Mouse (Mus musculus): ENCODE data around the gene Pla2g6. TPM values are rescaled to one million over a fixed set of nuclear protein-coding genes. Genes with fewer than 3 reads are reported as not detected.
A peak's percentile ranks its signal among the peaks of the same experiment; 100 is the strongest.

The Pla2g6 gene
- polyA plus RNA-seq, 1 experiment from 2014 or later: 35.4 TPM

GRCm38 (mm10) chr15:79282434-79282833 lies 45.8 kb downstream of the Pla2g6 start:
- no peaks in the 10 kb centered on the region for H3K4me1 ChIP-seq
- H3K27ac ChIP-seq (replicated peaks): no peak overlapping the region
- WGBS: 86% methylated on average over 5 of the region's 5 CpGs
- H3K36me3 ChIP-seq: peaks cover 7% of the 10 kb centered on the region; the same call in 1 of the 2 replicates
- no peak overlapping the region for H3K4me3 ChIP-seq
- ATAC-seq (ENCODE audit: low FRiP score, low read depth): no peak
- no peaks in the 10 kb centered on the region for H3K9me3 ChIP-seq
- H3K4me2 ChIP-seq (replicated peaks): no peak overlapping the region
- H3K9ac ChIP-seq (replicated peaks): no peak overlapping the region
- no peaks in the 10 kb centered on the region for H3K27me3 ChIP-seq

DNA sequence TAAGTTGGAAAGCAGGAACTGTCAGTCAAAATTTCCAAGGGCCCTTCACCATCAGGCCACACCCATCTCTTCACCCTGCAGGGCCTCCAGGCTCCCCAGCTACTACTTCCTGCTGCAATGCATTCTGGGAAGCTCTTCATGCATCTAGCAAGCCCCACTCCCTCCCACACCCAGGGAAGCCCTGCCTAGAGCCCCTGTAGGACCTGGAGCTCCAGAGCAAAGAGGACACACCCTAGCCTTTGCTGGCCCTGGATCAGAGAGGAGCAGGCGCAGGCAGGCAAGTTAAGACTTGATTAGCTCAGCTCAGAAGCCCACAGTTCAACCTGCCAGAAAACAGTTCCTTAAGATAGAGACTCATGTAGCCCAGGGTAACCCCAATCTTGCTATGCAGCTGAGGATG lies 46.8 kb downstream of the Pla2g6 start:
- Histone ChIP-seq H3K27ac (replicated peaks) (no peak overlapping the region), H3K27me3 (no peaks in the 10 kb centered on the region), H3K4me2 (replicated peaks) (no peak overlapping the region), H3K4me1 (no peaks in the 10 kb centered on the region), H3K9me3 (no peaks in the 10 kb centered on the region), H3K4me3 (no peak overlapping the region), H3K36me3 (peaks cover 5% of the 10 kb centered on the region; the same call in 1 of the 2 replicates), H3K9ac (replicated peaks) (no peak overlapping the region)
- no peak for ATAC-seq (ENCODE audit: low FRiP score, low read depth)
- WGBS: 80% methylated on average over 1 of the region's 1 CpGs

DNA sequence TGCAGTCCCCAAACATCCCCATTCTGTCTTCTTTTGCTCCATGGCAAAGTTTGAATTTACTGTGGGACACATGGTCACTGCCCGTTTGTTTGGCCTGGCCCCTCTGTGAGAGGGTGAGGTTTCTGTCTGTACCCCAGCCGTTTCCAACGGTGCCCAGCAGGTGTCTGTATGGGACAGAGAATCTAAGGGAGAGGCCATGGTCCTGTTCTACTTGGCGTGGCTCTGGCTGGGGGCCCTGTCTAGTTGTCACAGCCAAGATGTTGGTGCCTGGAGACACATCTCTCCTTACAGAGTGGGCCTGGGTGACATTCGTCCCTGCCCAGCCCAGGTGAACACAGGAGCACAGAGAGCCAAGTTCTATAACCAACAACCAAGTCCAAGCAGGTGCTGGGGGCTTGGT lies 47.3 kb downstream of the Pla2g6 start:
- H3K27ac ChIP-seq (replicated peaks): no peak overlapping the region

DNA sequence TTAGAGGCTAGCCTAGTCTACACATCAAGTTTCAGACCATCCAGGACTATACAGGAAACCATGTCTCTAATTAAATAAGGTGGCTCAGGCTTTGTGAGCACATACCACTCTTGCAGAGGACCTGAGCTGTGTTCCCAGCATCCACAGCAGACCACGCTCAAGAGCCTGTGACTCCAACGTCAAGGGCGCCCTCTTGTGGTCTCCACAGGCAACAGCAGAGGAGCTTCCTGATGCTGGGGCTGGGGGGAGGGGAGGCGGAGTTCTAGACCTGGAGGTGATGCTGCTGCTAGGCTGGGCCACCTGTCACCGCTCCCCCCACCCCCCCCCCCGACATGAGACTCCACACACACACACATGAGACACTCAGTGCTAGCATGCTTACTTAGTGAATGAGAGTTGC lies 48.0 kb downstream of the Pla2g6 start:
- Histone ChIP-seq H3K4me3 (no peak overlapping the region), H3K9me3 (no peaks in the 10 kb centered on the region), H3K27me3 (no peaks in the 10 kb centered on the region), H3K4me2 (replicated peaks) (no peak overlapping the region), H3K36me3 (no peaks in the 10 kb centered on the region), H3K4me1 (no peaks in the 10 kb centered on the region), H3K9ac (replicated peaks) (no peak overlapping the region), H3K27ac (replicated peaks) (no peak overlapping the region)
- whole genome bisulfite sequencing: 32% methylated on average over 6 of the region's 6 CpGs
- no peak for ATAC-seq (ENCODE audit: low FRiP score, low read depth)

More for the DNA sequence above, 47.3 kb downstream of the Pla2g6 start:
- Histone ChIP-seq H3K36me3 (no peaks in the 10 kb centered on the region), H3K4me2 (replicated peaks) (no peak overlapping the region), H3K9ac (replicated peaks) (no peak overlapping the region), H3K4me3 (no peak overlapping the region), H3K4me1 (no peaks in the 10 kb centered on the region), H3K9me3 (no peaks in the 10 kb centered on the region), H3K27me3 (no peaks in the 10 kb centered on the region)
- no peak for ATAC-seq (ENCODE audit: low FRiP score, low read depth)
- WGBS: 65% methylated on average over 5 of the region's 5 CpGs

GRCm38 (mm10) chr15:79277728-79278127 lies 50.5 kb downstream of the Pla2g6 start:
- Histone ChIP-seq H3K27ac (replicated peaks) (no peak overlapping the region), H3K27me3 (peaks cover 5% of the 10 kb centered on the region), H3K4me1 (no peaks in the 10 kb centered on the region), H3K4me2 (replicated peaks) (no peak overlapping the region), H3K9me3 (no peaks in the 10 kb centered on the region), H3K9ac (replicated peaks) (no peak overlapping the region), H3K4me3 (no peak overlapping the region), H3K36me3 (no peaks in the 10 kb centered on the region)
- ATAC-seq (ENCODE audit: low FRiP score, low read depth): no peak
- WGBS: 75% methylated on average over 10 of the region's 10 CpGs

- no peak overlapping the region for H3K4me3 ChIP-seq
- no peak overlapping the region for H3K27ac ChIP-seq (replicated peaks)
- no peaks in the 10 kb centered on the region for H3K36me3 ChIP-seq
- H3K9ac ChIP-seq (replicated peaks): no peak overlapping the region
- H3K9me3 ChIP-seq: no peaks in the 10 kb centered on the region
- ATAC-seq (ENCODE audit: low FRiP score, low read depth): no peak
- H3K4me1 ChIP-seq: peaks cover 13% of the 10 kb centered on the region
- H3K27me3 ChIP-seq: peaks cover 22% of the 10 kb centered on the region
- 56% methylated on average over 10 of the region's 10 CpGs for WGBS
- H3K4me2 ChIP-seq (replicated peaks): no peak overlapping the region
Observed at GRCm38 (mm10) chr15:79273020-79273419, 55.2 kb downstream of the Pla2g6 start.

DNA sequence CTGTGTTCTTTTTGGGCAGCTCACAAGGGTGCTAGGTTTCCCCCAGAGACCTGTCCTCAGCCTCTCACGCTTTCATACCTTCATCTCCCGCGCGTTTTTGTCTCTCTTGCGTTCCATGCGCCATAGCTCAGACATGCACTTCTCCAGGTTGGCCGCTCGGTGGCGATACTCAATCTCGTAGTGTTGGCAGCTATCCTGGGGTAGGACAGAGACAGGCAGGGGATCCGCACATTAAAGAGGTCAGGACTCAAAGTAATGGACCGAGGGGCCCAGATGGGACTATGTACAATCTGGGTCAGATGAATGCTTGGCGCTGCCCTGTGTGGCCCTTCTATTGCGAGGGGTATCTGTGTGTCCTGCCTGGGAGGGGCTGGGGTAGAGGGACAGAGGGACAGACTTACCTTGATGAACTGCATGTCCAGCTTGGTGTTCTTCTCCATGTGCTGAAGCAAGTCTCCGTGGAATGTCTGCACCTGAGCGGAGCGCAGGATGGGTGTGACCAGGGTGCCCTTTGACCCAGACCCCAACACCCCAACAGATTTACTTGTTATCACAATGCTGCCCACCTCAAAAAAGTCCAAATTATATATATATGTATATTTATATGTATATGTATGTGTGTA lies 57.0 kb downstream of the Pla2g6 start:
- WGBS: 13% methylated on average over 17 of the region's 17 CpGs
- 0 out of 2 replicates have a peak, but pooled peaks have one; percentile 30 for ATAC-seq (ENCODE audit: low FRiP score, low read depth)
- H3K36me3 ChIP-seq: no peaks in the 10 kb centered on the region

GRCm38 (mm10) chr15:79270317-79271123 lies 57.7 kb downstream of the Pla2g6 start:
- 1% methylated on average over 33 of the region's 33 CpGs for WGBS
- peak overlapping the region; percentile 49 for H3K9ac ChIP-seq (replicated peaks)
- no peak overlapping the region; the same call in 1 of the 2 replicates for H3K27ac ChIP-seq (replicated peaks)
- peak overlapping the region; percentile 86 for H3K4me2 ChIP-seq (replicated peaks)
- no peaks in the 10 kb centered on the region for H3K9me3 ChIP-seq
- ATAC-seq (ENCODE audit: low FRiP score, low read depth): peak; percentile 63
- peaks cover 31% of the 10 kb centered on the region for H3K27me3 ChIP-seq
- peaks cover 13% of the 10 kb centered on the region for H3K4me1 ChIP-seq
- peak overlapping the region; percentile 42 for H3K4me3 ChIP-seq
- no peaks in the 10 kb centered on the region for H3K36me3 ChIP-seq

More for the DNA sequence above, 57.0 kb downstream of the Pla2g6 start:
- peak overlapping the region; percentile 42 for H3K4me3 ChIP-seq
- H3K4me2 ChIP-seq (replicated peaks): peak overlapping the region; percentile 86
- H3K9ac ChIP-seq (replicated peaks): peak overlapping the region; percentile 49
- H3K9me3 ChIP-seq: no peaks in the 10 kb centered on the region
- H3K27me3 ChIP-seq: peaks cover 25% of the 10 kb centered on the region
- peaks cover 13% of the 10 kb centered on the region for H3K4me1 ChIP-seq
- no peak overlapping the region for H3K27ac ChIP-seq (replicated peaks)

DNA sequence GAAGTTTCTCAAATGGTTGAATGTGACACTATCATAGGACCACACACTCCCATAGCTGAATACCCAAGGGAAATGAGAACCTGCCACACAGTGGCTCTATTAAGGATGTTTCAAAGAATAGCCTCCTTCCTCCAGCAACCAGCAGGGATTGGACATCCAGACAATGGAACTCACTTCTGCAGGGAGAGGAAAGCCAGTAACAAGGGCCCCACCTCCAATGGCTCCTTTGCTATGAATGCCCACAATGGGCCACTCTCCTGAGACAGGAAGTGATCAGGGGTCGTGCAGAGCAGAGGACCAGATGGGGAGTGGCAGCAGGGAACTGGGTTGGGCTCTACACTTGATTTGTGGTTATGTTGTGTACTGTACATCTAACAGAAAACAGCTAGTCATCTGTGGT lies 59.7 kb downstream of the Pla2g6 start:
- peaks cover 13% of the 10 kb centered on the region for H3K4me1 ChIP-seq
- no peak for ATAC-seq (ENCODE audit: low FRiP score, low read depth)
- no peaks in the 10 kb centered on the region for H3K9me3 ChIP-seq
- H3K4me2 ChIP-seq (replicated peaks): no peak overlapping the region
- no peak overlapping the region for H3K4me3 ChIP-seq
- H3K27me3 ChIP-seq: peaks cover 39% of the 10 kb centered on the region
- H3K27ac ChIP-seq (replicated peaks): no peak overlapping the region
- H3K36me3 ChIP-seq: no peaks in the 10 kb centered on the region
- no peak overlapping the region for H3K9ac ChIP-seq (replicated peaks)
- WGBS: 42% methylated on average over 1 of the region's 1 CpGs

DNA sequence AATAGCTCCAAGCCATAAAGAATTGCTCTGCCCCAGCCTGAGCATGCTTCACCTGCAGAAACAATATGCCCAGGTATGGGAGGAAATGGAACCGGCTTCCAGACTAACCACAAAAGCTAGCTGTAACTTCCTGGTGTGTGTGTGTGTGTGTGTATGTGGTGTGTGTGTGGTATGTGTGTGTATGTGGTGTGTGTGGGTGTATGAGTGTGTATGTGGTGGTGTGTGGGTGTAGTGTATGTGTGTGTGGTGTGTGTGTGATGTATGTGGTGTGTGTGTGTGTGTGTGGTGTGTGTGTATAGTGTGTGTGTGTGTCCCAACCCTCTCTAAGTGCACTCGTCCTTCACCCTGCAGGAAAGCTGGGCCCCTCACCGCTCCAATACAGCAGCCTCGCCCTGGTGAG lies 62.8 kb downstream of the Pla2g6 start:
- whole genome bisulfite sequencing: 72% methylated on average over 4 of the region's 4 CpGs

DNA sequence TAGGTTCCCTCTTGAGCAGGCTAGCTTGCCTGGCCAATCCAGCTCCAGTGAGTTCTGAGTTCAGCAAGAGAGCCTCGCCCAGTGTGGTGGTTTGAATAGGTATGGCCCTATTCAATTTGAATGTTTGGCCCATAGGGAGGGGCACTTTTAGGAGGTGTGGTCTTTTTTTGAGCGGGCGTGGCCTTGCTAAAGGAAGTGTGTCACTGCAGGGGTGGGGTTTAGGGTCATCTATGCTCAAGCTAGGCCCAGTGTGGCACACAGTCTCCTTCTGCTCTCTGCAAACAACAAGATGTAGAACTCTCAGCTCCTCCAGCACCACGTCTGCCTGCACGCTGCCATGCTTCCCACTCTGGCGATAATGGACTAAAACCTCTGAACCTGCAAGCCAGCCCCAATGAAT lies 64.5 kb downstream of the Pla2g6 start:
- Histone ChIP-seq H3K27ac (replicated peaks) (no peak overlapping the region), H3K4me2 (replicated peaks) (no peak overlapping the region), H3K9me3 (no peaks in the 10 kb centered on the region), H3K27me3 (peaks cover 70% of the 10 kb centered on the region), H3K36me3 (no peaks in the 10 kb centered on the region), H3K4me1 (peaks cover 15% of the 10 kb centered on the region), H3K4me3 (no peak overlapping the region), H3K9ac (replicated peaks) (no peak overlapping the region)
- no peak for ATAC-seq (ENCODE audit: low FRiP score, low read depth)
- 91% methylated on average over 6 of the region's 6 CpGs for WGBS

More for the DNA sequence above, 62.8 kb downstream of the Pla2g6 start:
- Histone ChIP-seq H3K9ac (replicated peaks) (no peak overlapping the region), H3K36me3 (no peaks in the 10 kb centered on the region), H3K4me3 (no peak overlapping the region), H3K27me3 (peaks cover 60% of the 10 kb centered on the region), H3K4me1 (peaks cover 18% of the 10 kb centered on the region), H3K9me3 (no peaks in the 10 kb centered on the region), H3K27ac (replicated peaks) (no peak overlapping the region), H3K4me2 (replicated peaks) (no peak overlapping the region)
- no peak for ATAC-seq (ENCODE audit: low FRiP score, low read depth)

GRCm38 (mm10) chr15:79262786-79263309 lies 65.3 kb downstream of the Pla2g6 start:
- no peak overlapping the region for H3K4me3 ChIP-seq
- no peak overlapping the region for H3K27ac ChIP-seq (replicated peaks)
- no peak overlapping the region for H3K9ac ChIP-seq (replicated peaks)
- 87% methylated on average over 3 of the region's 3 CpGs for WGBS
- no peak overlapping the region for H3K4me2 ChIP-seq (replicated peaks)
- no peaks in the 10 kb centered on the region for H3K9me3 ChIP-seq
- H3K36me3 ChIP-seq: no peaks in the 10 kb centered on the region
- ATAC-seq (ENCODE audit: low FRiP score, low read depth): no peak
- peaks cover 72% of the 10 kb centered on the region for H3K27me3 ChIP-seq
- H3K4me1 ChIP-seq: peaks cover 15% of the 10 kb centered on the region
